Mouse (Mus musculus) limb, embryonic 14.5 days (tissue): Measurements from ENCODE around the gene Pparg. TPM values are rescaled to one million over a fixed set of nuclear protein-coding genes. Genes with fewer than 3 reads are reported as not detected.

Source experiments
- ATAC-seq: fragments of 200-750 bp; cut with Nextera tagmentation; 2 replicates; pipeline ENCODE4 v1.8.0; 2017; ENCODE audit warnings: low read depth, moderate number of reproducible peaks, moderate TSS enrichment; ENCODE audit not compliant: low FRiP score
- DNase-seq: peaks from one replicate; pipeline ENCODE4 v3.0.0-alpha.2; 2015; ENCODE audit warnings: low spot score
- H3K27ac ChIP-seq: fragments of 300-500 bp; sonication (generic); replicated peaks from 2 replicates; pipeline ENCODE4 v1.5.1; 2014; ENCODE audit warnings: low read depth, mild to moderate bottlenecking, low read length, moderate library complexity, mixed read lengths
- H3K27me3 ChIP-seq: fragments of 300-500 bp; sonication (generic); 2 replicates; pipeline ENCODE4 v1.6.1; 2014; ENCODE audit warnings: low read length, mixed read lengths; ENCODE audit not compliant: control insufficient read depth, insufficient read depth
- H3K36me3 ChIP-seq: fragments of 300-500 bp; sonication (generic); 2 replicates; pipeline ENCODE4 v1.6.1; 2014; ENCODE audit warnings: mild to moderate bottlenecking, low read length, moderate library complexity, mixed read lengths; ENCODE audit not compliant: control insufficient read depth, insufficient read depth
- H3K4me1 ChIP-seq: fragments of 300-500 bp; sonication (generic); 2 replicates; pipeline ENCODE4 v1.6.1; 2014; ENCODE audit warnings: antibody characterized with exemption, low read length, mixed read lengths; ENCODE audit not compliant: control insufficient read depth, insufficient read depth
- H3K4me2 ChIP-seq: fragments of 300-500 bp; sonication (generic); replicated peaks from 2 replicates; pipeline ENCODE4 v1.6.1; 2014; ENCODE audit warnings: low read depth, mild to moderate bottlenecking, low read length, moderate library complexity; ENCODE audit not compliant: severe bottlenecking
- H3K4me3 ChIP-seq: fragments of 300-500 bp; sonication (generic); replicated peaks from 2 replicates; pipeline ENCODE4 v1.5.1; 2014; ENCODE audit warnings: low read length
- H3K9ac ChIP-seq: fragments of 300-500 bp; sonication (generic); 2 replicates; pipeline ENCODE4 v1.6.1; 2014; ENCODE audit warnings: mild to moderate bottlenecking, low read depth, low read length, moderate library complexity; ENCODE audit not compliant: severe bottlenecking
- H3K9me3 ChIP-seq: fragments of 300-500 bp; sonication (generic); 2 replicates; pipeline ENCODE4 v1.6.1; 2016; ENCODE audit warnings: low read length; ENCODE audit not compliant: control insufficient read depth
- POLR2A ChIP-seq: fragments of 200-500 bp; IDR thresholded peaks from 2 replicates; pipeline ENCODE4 v1.8.0; 2012; ENCODE audit warnings: inconsistent platforms, mild to moderate bottlenecking, moderate library complexity, borderline replicate concordance; ENCODE audit not compliant: insufficient read depth, insufficient read length; ENCODE audit errors: extremely low read depth
- WGBS: fragments of 180-500 bp; shearing (Covaris S2); extraction: QIAGEN DNeasy Blood & Tissue Kit; methylation state at CpG from one replicate; pipeline ENCODE4 v1.1.7; 2014; 5-methylcytosine and 5-hydroxymethylcytosine counted together
- polyA plus RNA-seq, 2 experiments: library from polyadenylated mRNA; depleted of rRNA in 1 of 2; stranded (reverse) in 1 of 2; unstranded in 1 of 2; fragments of >200 nt; fragmentation: Nextera tagmentation in 1 of 2; extraction: Ambion mirVana in 1 of 2; gene quantifications; 2 replicates each; pipeline versions ENCODE4 v1.2.1 to v1.2.3; 2012 to 2014

The Pparg gene
- polyA plus RNA-seq, 2 experiments: 2.1 to 2.3 TPM

DNA sequence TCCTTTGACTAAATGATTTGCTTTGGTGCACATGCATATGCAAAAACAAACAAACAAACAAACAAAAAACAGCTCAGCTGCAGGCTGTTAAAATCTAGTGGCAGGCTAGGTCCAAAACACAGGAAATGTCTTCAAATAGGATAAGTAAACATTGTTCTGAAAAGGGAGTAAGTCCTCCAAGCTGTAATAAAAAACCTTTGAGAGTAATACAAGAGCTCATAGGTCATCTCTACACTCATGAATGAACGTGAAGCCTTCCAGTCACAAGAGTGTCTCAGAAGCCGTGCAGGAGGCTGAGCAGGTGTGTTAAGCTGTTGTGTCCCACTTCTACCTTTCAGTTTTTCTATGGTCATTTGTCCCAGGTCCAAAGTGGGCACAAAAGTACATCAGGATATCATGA lies 102.6 kb downstream of the Pparg start:
- no peaks in the 10 kb centered on the region for H3K9me3 ChIP-seq
- H3K4me3 ChIP-seq: no peak overlapping the region
- H3K36me3 ChIP-seq: no peaks in the 10 kb centered on the region
- 69% methylated on average over 2 of the region's 2 CpGs for WGBS
- H3K27me3 ChIP-seq: no peaks in the 10 kb centered on the region
- H3K4me2 ChIP-seq: no peak overlapping the region
- no peak overlapping the region for H3K27ac ChIP-seq
- no peak for TF ChIP-seq POLR2A
- no peak overlapping the region for H3K9ac ChIP-seq
- ATAC-seq: no peak
- H3K4me1 ChIP-seq: no peaks in the 10 kb centered on the region
- no peak for DNase-seq

DNA sequence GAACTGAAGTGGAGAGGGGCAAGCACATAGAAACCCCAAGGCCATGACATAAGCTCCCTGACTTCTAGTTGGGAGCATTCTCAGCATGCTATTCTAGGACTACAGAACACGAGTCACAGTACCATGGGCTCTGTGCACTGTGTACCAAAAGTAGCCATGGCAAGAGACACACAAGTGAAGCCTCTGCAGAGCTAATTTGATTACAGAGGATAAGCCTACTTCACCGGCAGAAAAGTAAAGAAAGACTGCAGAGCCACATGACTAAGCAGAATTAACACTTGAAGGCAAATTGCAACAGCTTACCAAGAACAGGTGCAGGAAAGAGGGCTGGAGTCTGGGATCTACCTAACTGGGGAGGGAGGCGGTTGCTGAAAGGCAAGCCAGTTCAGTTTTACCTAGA lies 103.9 kb downstream of the Pparg start:
- WGBS: 48% methylated on average over 3 of the region's 3 CpGs
- H3K36me3 ChIP-seq: no peaks in the 10 kb centered on the region
- no peaks in the 10 kb centered on the region for H3K4me1 ChIP-seq
- ATAC-seq (no peak), DNase-seq (no peak)
- no peak overlapping the region for H3K4me3 ChIP-seq
- no peaks in the 10 kb centered on the region for H3K9me3 ChIP-seq
- no peak overlapping the region for H3K27ac ChIP-seq
- H3K4me2 ChIP-seq: no peak overlapping the region
- no peak overlapping the region for H3K9ac ChIP-seq
- no peak for TF ChIP-seq POLR2A
- H3K27me3 ChIP-seq: no peaks in the 10 kb centered on the region

DNA sequence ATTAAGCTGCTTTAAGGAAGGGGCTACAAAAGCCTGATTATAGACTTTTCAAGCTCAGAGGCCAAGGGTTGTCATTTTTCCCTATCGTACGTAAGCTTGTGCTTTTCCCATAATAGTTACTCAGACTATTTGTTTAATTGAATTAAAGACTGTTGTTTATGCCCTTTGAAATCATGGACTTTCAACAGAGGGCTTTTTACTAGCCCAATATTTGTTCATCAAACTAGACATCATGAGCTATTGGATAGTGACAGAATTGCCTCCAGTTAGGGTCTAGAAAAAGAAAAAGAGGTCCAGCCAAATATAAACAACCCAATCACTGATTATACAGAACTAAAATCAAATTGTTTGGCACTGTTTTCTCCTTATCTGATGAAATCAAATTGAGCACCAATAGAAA lies 104.7 kb downstream of the Pparg start:
- no peak overlapping the region for H3K4me2 ChIP-seq
- no peaks in the 10 kb centered on the region for H3K27me3 ChIP-seq
- WGBS: 91% methylated on average over 2 of the region's 2 CpGs
- H3K9me3 ChIP-seq: no peaks in the 10 kb centered on the region
- TF ChIP-seq POLR2A: no peak
- H3K4me3 ChIP-seq: no peak overlapping the region
- DNase-seq (no peak), ATAC-seq (no peak)
- H3K4me1 ChIP-seq: no peaks in the 10 kb centered on the region
- no peak overlapping the region for H3K9ac ChIP-seq
- no peaks in the 10 kb centered on the region for H3K36me3 ChIP-seq
- no peak overlapping the region for H3K27ac ChIP-seq

DNA sequence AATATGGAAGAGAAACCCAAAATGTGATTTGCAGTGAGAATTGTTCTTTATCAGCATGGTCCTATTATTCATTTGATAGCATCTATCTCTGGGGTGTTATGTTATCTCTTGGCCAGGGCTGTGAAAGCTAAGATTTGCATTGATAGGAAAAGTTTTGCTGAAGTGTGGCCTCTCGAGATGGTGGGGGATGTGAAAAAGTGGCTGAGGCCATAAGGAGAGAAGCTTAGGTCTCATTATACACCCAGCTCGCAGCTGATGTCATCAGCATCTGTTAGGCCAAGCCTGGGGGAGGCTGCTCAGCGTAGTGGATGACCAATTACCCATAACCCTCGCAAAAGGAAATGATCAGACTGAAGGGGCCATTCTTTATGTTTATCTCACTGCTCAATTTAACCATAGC lies 105.1 kb downstream of the Pparg start:
- no peaks in the 10 kb centered on the region for H3K4me1 ChIP-seq
- ATAC-seq (no peak), DNase-seq (peak; percentile 27)
- no peak for TF ChIP-seq POLR2A
- no peaks in the 10 kb centered on the region for H3K27me3 ChIP-seq
- H3K4me2 ChIP-seq: no peak overlapping the region
- no peak overlapping the region for H3K9ac ChIP-seq
- no peaks in the 10 kb centered on the region for H3K36me3 ChIP-seq
- H3K4me3 ChIP-seq: no peak overlapping the region
- H3K9me3 ChIP-seq: no peaks in the 10 kb centered on the region
- WGBS: 21% methylated on average over 4 of the region's 4 CpGs
- H3K27ac ChIP-seq: no peak overlapping the region

DNA sequence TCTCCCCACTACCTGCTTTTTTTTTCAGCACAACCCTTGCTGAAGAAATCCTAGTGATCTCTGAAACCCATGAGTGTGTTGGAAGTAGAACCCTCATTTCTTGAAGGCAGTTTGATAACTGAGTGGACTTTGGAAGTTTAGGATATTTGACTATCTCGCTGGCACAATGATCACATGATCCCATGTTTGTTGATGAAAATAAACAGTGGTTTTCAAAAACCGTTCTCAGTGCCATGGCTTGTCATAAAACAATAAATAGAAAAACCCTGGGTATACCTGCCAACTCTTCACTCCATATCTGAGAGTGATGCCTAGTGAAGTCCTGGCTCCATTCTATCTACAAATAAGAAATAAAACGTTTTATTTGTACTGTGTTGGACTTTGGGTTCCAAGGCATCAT lies 105.8 kb downstream of the Pparg start:
- 64% methylated on average over 3 of the region's 3 CpGs for WGBS
- no peak for DNase-seq
- no peak for ATAC-seq
- H3K36me3 ChIP-seq: no peaks in the 10 kb centered on the region
- H3K9ac ChIP-seq: no peak overlapping the region
- no peaks in the 10 kb centered on the region for H3K4me1 ChIP-seq
- H3K27me3 ChIP-seq: no peaks in the 10 kb centered on the region
- no peaks in the 10 kb centered on the region for H3K9me3 ChIP-seq
- TF ChIP-seq POLR2A: no peak
- H3K27ac ChIP-seq: no peak overlapping the region
- H3K4me3 ChIP-seq: no peak overlapping the region
- no peak overlapping the region for H3K4me2 ChIP-seq
